Mouse (Mus musculus): ENCODE results near the gene Aspn. TPM values are rescaled to one million over a fixed set of nuclear protein-coding genes. Genes with fewer than 3 reads are reported as not detected.
"Not testable (repeated sequence)": the region's sequence is repeated elsewhere in the genome, so short reads cannot be mapped to it uniquely, and the experiment has no call there.

Gene Aspn
- total RNA-seq, 2 experiments from 2014 or later = 1.4 to 1.6 TPM

- no peak for DNase-seq (ENCODE audit: extremely low spot score in 1 of 2, low spot score in 1 of 2)
Measured at GRCm38 (mm10) chr13:49583859-49584258, 39.6 kb downstream of the Aspn start.

DNA sequence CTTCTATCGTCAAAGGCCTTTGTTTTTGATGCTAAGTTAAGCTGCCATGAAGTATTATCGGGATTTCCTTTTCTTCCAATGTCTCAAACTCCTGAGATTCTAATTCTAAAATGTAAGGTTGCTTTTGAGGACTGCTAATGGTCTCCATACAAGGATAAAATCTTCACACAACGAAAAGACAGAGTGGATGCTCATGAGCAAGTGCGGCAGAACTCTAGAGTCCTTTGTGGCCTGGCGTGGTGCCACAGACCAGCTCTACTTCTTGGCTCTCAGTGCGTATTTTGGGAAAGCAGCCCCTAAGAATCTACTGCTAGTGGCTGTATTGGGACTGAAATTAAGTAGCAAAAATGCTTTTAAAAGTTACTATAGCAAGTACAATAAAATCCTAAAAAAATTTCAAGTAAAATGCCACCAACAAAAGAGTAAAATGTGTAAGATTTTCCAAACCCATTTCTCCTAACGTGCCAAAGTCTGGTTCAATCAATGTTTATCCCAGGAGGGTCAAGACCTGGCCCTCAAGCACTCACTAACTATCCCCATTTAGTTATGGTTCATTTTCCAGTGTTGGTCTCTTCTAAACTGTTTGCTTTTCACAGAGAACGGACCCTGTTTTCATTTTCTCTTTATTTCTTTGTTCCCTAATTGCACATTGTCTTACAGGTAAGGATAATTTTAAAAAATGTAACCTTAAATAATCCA lies 40.2 kb downstream of the Aspn start:
- no peak for DNase-seq (ENCODE audit: extremely low spot score in 1 of 2, low spot score in 1 of 2)

DNA sequence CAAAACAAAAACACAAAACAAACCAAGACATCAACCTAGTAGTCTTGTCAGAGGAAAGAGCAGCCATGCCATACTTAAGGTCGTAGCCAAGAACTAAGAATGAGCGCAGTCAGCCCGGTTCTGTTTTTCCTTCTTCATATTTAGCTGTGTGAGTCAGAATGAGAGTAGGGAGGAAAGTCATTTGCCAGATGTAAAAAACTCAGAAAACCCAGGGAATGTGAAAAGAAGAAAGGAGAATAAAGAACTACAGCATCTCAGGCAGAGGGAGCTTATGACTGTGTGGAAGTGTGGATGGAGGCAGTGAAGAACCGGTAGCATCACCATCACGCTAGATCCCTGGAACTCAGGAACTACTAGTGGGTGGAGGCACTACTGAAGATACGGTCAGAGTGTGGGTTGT lies 41.8 kb downstream of the Aspn start:
- DNase-seq (ENCODE audit: extremely low spot score in 1 of 2, low spot score in 1 of 2) = no peak

GRCm38 (mm10) chr13:49602541-49602940 lies 58.3 kb downstream of the Aspn start:
- not testable (repeated sequence) for DNase-seq (ENCODE audit: extremely low spot score in 1 of 2, low spot score in 1 of 2)

GRCm38 (mm10) chr13:49603603-49604002 lies 59.4 kb downstream of the Aspn start:
- DNase-seq (ENCODE audit: extremely low spot score in 1 of 2, low spot score in 1 of 2) = no peak

DNA sequence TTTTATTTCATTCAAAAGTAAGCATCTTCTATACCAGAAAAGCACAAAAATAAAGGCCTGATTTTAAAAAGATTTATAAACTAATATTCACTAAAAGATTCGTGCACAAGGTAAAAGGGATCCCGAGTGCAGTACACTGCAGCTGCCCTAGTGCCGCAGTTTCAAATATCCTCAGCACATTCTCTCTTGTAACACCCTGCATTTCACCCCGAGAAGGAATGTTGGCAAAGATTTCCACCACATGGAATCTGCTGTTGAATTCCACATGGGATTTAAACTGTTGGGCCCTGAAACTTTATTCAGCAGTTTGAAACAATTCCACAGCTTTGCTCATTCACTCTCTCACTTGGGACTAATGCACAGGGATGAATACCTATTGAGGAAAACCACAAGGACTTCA lies 63.5 kb downstream of the Aspn start, which contains the start of gene Ogn:
Gene Ogn, plus strand, starts transcription at position 333 of the 400 bp plus-strand sequence.
- DNase-seq (ENCODE audit: extremely low spot score in 1 of 2, low spot score in 1 of 2) = no peak

GRCm38 (mm10) chr13:49608589-49609322 lies 64.5 kb downstream of the Aspn start:
- no peak for DNase-seq (ENCODE audit: extremely low spot score in 1 of 2, low spot score in 1 of 2)

DNA sequence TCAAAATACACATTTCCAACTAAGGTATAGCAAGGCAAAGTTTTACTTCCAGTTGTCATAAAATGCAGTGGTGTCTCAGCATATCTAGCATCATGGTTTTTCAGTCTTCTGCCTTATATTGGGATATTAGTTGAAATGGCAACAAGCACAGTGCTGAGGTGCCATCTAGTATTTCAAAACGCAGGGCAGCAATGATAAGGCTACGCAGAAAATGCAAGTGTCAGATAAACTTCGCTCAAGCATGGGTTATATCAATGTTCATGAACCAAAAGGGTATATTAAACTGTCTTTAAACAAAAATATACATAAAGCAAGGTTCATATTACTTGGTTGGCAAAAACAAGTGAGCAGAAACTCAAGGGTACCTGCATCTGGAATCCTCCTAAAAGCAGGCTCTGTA lies 72.8 kb downstream of the Aspn start:
- no peak for DNase-seq (ENCODE audit: extremely low spot score in 1 of 2, low spot score in 1 of 2)

Other genes starting within 250 kb of the Aspn start
- 1 to 10 TPM; 6.2 to 7.7 TPM for gene Fgd3, start 224.1 kb upstream of the Aspn start, total RNA-seq (2021)
- gene Bicd2, start 202.9 kb upstream of the Aspn start, total RNA-seq (2021) = 10 to 100 TPM; 47.1 to 53.5 TPM
- 10 to 100 TPM; 29.8 to 31.1 TPM for gene Ippk, start 123.2 kb upstream of the Aspn start, total RNA-seq (2021)
- 1 to 10 TPM in 1 of 2 experiments, under 1 TPM in 1; 0.85 to 1.9 TPM for gene Tes3-ps, start 51.1 kb upstream of the Aspn start, total RNA-seq (2021)
- 1 to 10 TPM; 4.7 to 5.3 TPM for gene Ecm2, start 39.6 kb upstream of the Aspn start, total RNA-seq (2021)
- under 1 TPM in 1 of 2 experiments, not detected in 1; 0.57 TPM for gene Omd, start 38.0 kb downstream of the Aspn start, total RNA-seq (2021)
- gene Ogn, start 63.6 kb downstream of the Aspn start, total RNA-seq (2021) = 1 to 10 TPM; 2.5 to 2.9 TPM
- gene Cenpp, start 108.3 kb downstream of the Aspn start, total RNA-seq (2021) = 1 to 10 TPM; 1.2 to 2.1 TPM
- 10 to 100 TPM; 29.3 to 30.7 TPM for gene Nol8, start 108.6 kb downstream of the Aspn start, total RNA-seq (2021)
- 10 to 100 TPM; 68.7 to 69.9 TPM for gene Iars, start 137.7 kb downstream of the Aspn start, total RNA-seq (2021)

Measured in layer of hippocampus, postnatal 25 days (tissue).